Mouse (Mus musculus) midbrain, embryonic 10.5 days (tissue): ENCODE results near the gene Eif3c. TPM values are rescaled to one million over a fixed set of nuclear protein-coding genes. Genes with fewer than 3 reads are reported as not detected.

Source experiments
- DNase-seq: peaks from one replicate; pipeline ENCODE4 v3.0.0-alpha.2; 2017; ENCODE audit warnings: low spot score
- H3K27ac ChIP-seq: fragments of 300-500 bp; sonication (generic); replicated peaks from 2 replicates; pipeline ENCODE4 v1.5.1; 2016; ENCODE audit warnings: mild to moderate bottlenecking
- H3K27me3 ChIP-seq: fragments of 300-500 bp; sonication (generic); 2 replicates; pipeline ENCODE4 v1.6.1; 2016; ENCODE audit warnings: low read depth, mild to moderate bottlenecking; ENCODE audit not compliant: poor library complexity, severe bottlenecking
- H3K36me3 ChIP-seq: fragments of 300-500 bp; sonication (generic); 2 replicates; pipeline ENCODE4 v1.6.1; 2016; ENCODE audit warnings: mild to moderate bottlenecking, moderate library complexity
- H3K4me1 ChIP-seq: fragments of 300-500 bp; sonication (generic); 2 replicates; pipeline ENCODE4 v1.6.1; 2016
- H3K4me3 ChIP-seq: fragments of 300-500 bp; sonication (generic); 2 replicates; pipeline ENCODE4 v1.5.1; 2016; ENCODE audit warnings: mild to moderate bottlenecking, moderate library complexity
- H3K9me3 ChIP-seq: fragments of 300-500 bp; sonication (generic); replicated peaks from 2 replicates; pipeline ENCODE4 v1.6.1; 2016; ENCODE audit warnings: mild to moderate bottlenecking
- WGBS: fragments of 180-500 bp; shearing (Covaris S2); methylation state at CpG from one replicate; pipeline ENCODE4 v1.1.7; 2016; 5-methylcytosine and 5-hydroxymethylcytosine counted together
- microRNA-seq: library from miRNA; unstranded; fragments of <30 nt; microRNA quantifications from one replicate; pipeline ENCODE4, GENCODE M21; 2017
- polyA plus RNA-seq: library from polyadenylated mRNA; unstranded; fragments of >200 nt; fragmentation: Nextera tagmentation; extraction: Ambion mirVana; gene quantifications from 2 replicates; pipeline ENCODE4 v1.2.1, GENCODE M21; 2016

Eif3c gene
- polyA plus RNA-seq, 1 experiment from 2014 or later: 215 TPM

- Histone ChIP-seq H3K9me3 (no peaks in the 10 kb centered on the region), H3K36me3 (peaks cover 36% of the 10 kb centered on the region), H3K4me3 (peak overlapping the region; percentile 100), H3K27ac (peak overlapping the region; percentile 100), H3K4me1 (peaks cover 28% of the 10 kb centered on the region), H3K27me3 (no peaks in the 10 kb centered on the region)
- 1% methylated on average over 40 of the region's 40 CpGs for WGBS
- DNase-seq: no peak
Observed at GRCm38 (mm10) chr7:126502751-126503150, 63.5 kb downstream of the Eif3c start.

- Histone ChIP-seq H3K4me3 (peak overlapping the region; percentile 100), H3K4me1 (peaks cover 28% of the 10 kb centered on the region), H3K27ac (peak overlapping the region; percentile 100), H3K27me3 (no peaks in the 10 kb centered on the region), H3K36me3 (peaks cover 41% of the 10 kb centered on the region), H3K9me3 (no peaks in the 10 kb centered on the region)
- 0% methylated on average over 57 of the region's 57 CpGs for WGBS
- DNase-seq: peak; percentile 99
Observed at GRCm38 (mm10) chr7:126502023-126502741, 64.0 kb downstream of the Eif3c start.

- H3K4me3 ChIP-seq: peak overlapping the region; percentile 100
- H3K36me3 ChIP-seq: peaks cover 47% of the 10 kb centered on the region
- H3K9me3 ChIP-seq: no peaks in the 10 kb centered on the region
- H3K27ac ChIP-seq: peak overlapping the region; percentile 100
- DNase-seq: no peak
- no peaks in the 10 kb centered on the region for H3K27me3 ChIP-seq
- 5% methylated on average over 9 of the region's 9 CpGs for WGBS
- H3K4me1 ChIP-seq: peaks cover 28% of the 10 kb centered on the region
Observed at GRCm38 (mm10) chr7:126501684-126502022, 64.6 kb downstream of the Eif3c start.

- peaks cover 69% of the 10 kb centered on the region for H3K36me3 ChIP-seq
Observed at GRCm38 (mm10) chr7:126499416-126499815, 66.8 kb downstream of the Eif3c start.

GRCm38 (mm10) chr7:126497966-126498365 is 68.2 kb downstream of the Eif3c start:
- no peak overlapping the region for H3K4me3 ChIP-seq

More at GRCm38 (mm10) chr7:126499416-126499815, 66.8 kb downstream of the Eif3c start:
- Histone ChIP-seq H3K9me3 (no peaks in the 10 kb centered on the region), H3K27me3 (no peaks in the 10 kb centered on the region), H3K4me3 (no peak overlapping the region), H3K27ac (no peak overlapping the region), H3K4me1 (peaks cover 19% of the 10 kb centered on the region)
- 93% methylated on average over 7 of the region's 7 CpGs for WGBS
- no peak for DNase-seq

GRCm38 (mm10) chr7:126496475-126496874 is 69.7 kb downstream of the Eif3c start:
- Histone ChIP-seq H3K36me3 (peaks cover 98% of the 10 kb centered on the region), H3K9me3 (no peaks in the 10 kb centered on the region), H3K4me1 (peaks cover 9% of the 10 kb centered on the region), H3K4me3 (no peak overlapping the region), H3K27ac (no peak overlapping the region), H3K27me3 (no peaks in the 10 kb centered on the region)
- 93% methylated on average over 5 of the region's 5 CpGs for WGBS
- no peak for DNase-seq

More at GRCm38 (mm10) chr7:126497966-126498365, 68.2 kb downstream of the Eif3c start:
- no peaks in the 10 kb centered on the region for H3K9me3 ChIP-seq
- H3K27ac ChIP-seq: no peak overlapping the region
- WGBS: 97% methylated on average over 12 of the region's 12 CpGs
- DNase-seq: no peak
- H3K36me3 ChIP-seq: peaks cover 83% of the 10 kb centered on the region
- no peaks in the 10 kb centered on the region for H3K27me3 ChIP-seq
- peaks cover 11% of the 10 kb centered on the region for H3K4me1 ChIP-seq

Small RNA genes within 50 kb of the gene (microRNA-seq; reads per million reads assigned to microRNA genes)
- 2.4 reads per million for gene Mir7059

Other genes starting within 250 kb of the Eif3c start
- gene Lat, start 196.8 kb downstream of the Eif3c start, polyA plus RNA-seq: 1.6 and 2.6 TPM in 2 replicates
- 67.6 and 68.9 TPM in 2 replicates for gene Spns1, start 189.0 kb downstream of the Eif3c start, polyA plus RNA-seq
- 2.6 and 2.8 TPM in 2 replicates for gene Nfatc2ip, start 169.7 kb downstream of the Eif3c start, polyA plus RNA-seq
- 0.07 and 0.16 TPM in 2 replicates for gene Cd19, start 151.5 kb downstream of the Eif3c start, polyA plus RNA-seq
- 26.6 and 27.0 TPM in 2 replicates for gene Rabep2, start 137.7 kb downstream of the Eif3c start, polyA plus RNA-seq
- 0.16 and 0.28 TPM in 2 replicates for gene Atp2a1, start 103.3 kb downstream of the Eif3c start, polyA plus RNA-seq
- 54.1 and 58.7 TPM in 2 replicates for gene Sh2b1, start 91.0 kb downstream of the Eif3c start, polyA plus RNA-seq
- gene Tufm, start 79.0 kb downstream of the Eif3c start, polyA plus RNA-seq: 161 and 178 TPM in 2 replicates
- gene Atxn2l, start 63.0 kb downstream of the Eif3c start, polyA plus RNA-seq: 44.8 and 50.2 TPM in 2 replicates
- gene Apobr, start 18.5 kb upstream of the Eif3c start, polyA plus RNA-seq: 0.41 and 0.58 TPM in 2 replicates
- 23.8 and 32.3 TPM in 2 replicates for gene Cln3, start 19.4 kb upstream of the Eif3c start, polyA plus RNA-seq
- gene Il27, start 28.5 kb upstream of the Eif3c start, polyA plus RNA-seq: not detected in 2 replicates
- gene Nupr1, start 64.5 kb upstream of the Eif3c start, polyA plus RNA-seq: 1.6 and 3.1 TPM in 2 replicates
- gene Sgf29, start 82.9 kb upstream of the Eif3c start, polyA plus RNA-seq: 61.9 and 63.5 TPM in 2 replicates
- gene Sult1a1, start 110.0 kb upstream of the Eif3c start, polyA plus RNA-seq: 0.29 TPM in 1 of 2 replicates, not detected in the other
- gene Bola2, start 129.0 kb upstream of the Eif3c start, polyA plus RNA-seq: 186 and 216 TPM in 2 replicates
- gene Slx1b, start 129.4 kb upstream of the Eif3c start, polyA plus RNA-seq: 14.1 and 15.5 TPM in 2 replicates
- 42.7 and 50.1 TPM in 2 replicates for gene Coro1a, start 141.4 kb upstream of the Eif3c start, polyA plus RNA-seq
- gene Mapk3, start 193.2 kb upstream of the Eif3c start, polyA plus RNA-seq: 53.8 and 54.9 TPM in 2 replicates
- gene Gdpd3, start 199.9 kb upstream of the Eif3c start, polyA plus RNA-seq: 0.68 and 1.1 TPM in 2 replicates
- 41.0 and 60.5 TPM in 2 replicates for gene Ypel3, start 210.5 kb upstream of the Eif3c start, polyA plus RNA-seq
- 0.42 and 0.64 TPM in 2 replicates for gene Tbx6, start 215.1 kb upstream of the Eif3c start, polyA plus RNA-seq
- gene Ppp4c, start 226.1 kb upstream of the Eif3c start, polyA plus RNA-seq: 376 and 407 TPM in 2 replicates
- gene Fam57b, start 231.3 kb upstream of the Eif3c start, polyA plus RNA-seq: 4.1 and 7.7 TPM in 2 replicates